Mouse (Mus musculus): ENCODE measurements around the gene Tmem119. TPM values are rescaled to one million over a fixed set of nuclear protein-coding genes. Genes with fewer than 3 reads are reported as not detected.

The Tmem119 gene
- polyA plus RNA-seq, 1 experiment from 2014 or later: 131 TPM

- DNase-seq (ENCODE audit: low spot score) (no peak), ATAC-seq (ENCODE audit: insufficient number of reproducible peaks, low FRiP score, low TSS enrichment, low read depth) (no peak)
- Histone ChIP-seq H3K4me1 (ENCODE audit: control insufficient read depth, insufficient read depth, low read length) (no peaks in the 10 kb centered on the region), H3K9ac (ENCODE audit: low read length) (no peak overlapping the region), H3K27me3 (ENCODE audit: control insufficient read depth, insufficient read depth, low read length) (no peaks in the 10 kb centered on the region), H3K4me2 (ENCODE audit: low read depth, severe bottlenecking) (no peak overlapping the region), H3K4me3 (ENCODE audit: low read depth, low read length) (no peak overlapping the region), H3K36me3 (ENCODE audit: control insufficient read depth, insufficient read depth, low read length) (peaks cover 6% of the 10 kb centered on the region; the same call in 1 of the 2 replicates), H3K27ac (replicated peaks; ENCODE audit: low read depth, low read length) (no peak overlapping the region), H3K9me3 (ENCODE audit: control insufficient read depth, low read length) (no peaks in the 10 kb centered on the region)
- WGBS: 92% methylated on average over 10 of the region's 10 CpGs
Measured at GRCm38 (mm10) chr5:113775585-113775984, 24.7 kb downstream of the Tmem119 start.

- peak overlapping the region; percentile 100 for H3K4me3 ChIP-seq (ENCODE audit: low read depth, low read length)
- no peaks in the 10 kb centered on the region for H3K9me3 ChIP-seq (ENCODE audit: control insufficient read depth, low read length)
- H3K4me1 ChIP-seq (ENCODE audit: control insufficient read depth, insufficient read depth, low read length): peaks cover 4% of the 10 kb centered on the region
- no peaks in the 10 kb centered on the region for H3K27me3 ChIP-seq (ENCODE audit: control insufficient read depth, insufficient read depth, low read length)
- no peak overlapping the region for H3K9ac ChIP-seq (ENCODE audit: low read length)
- H3K27ac ChIP-seq (replicated peaks; ENCODE audit: low read depth, low read length): no peak overlapping the region
- peak; percentile 96 for DNase-seq (ENCODE audit: low spot score)
- under 1% methylated on average over 7 of the region's 7 CpGs for WGBS
- H3K4me2 ChIP-seq (ENCODE audit: low read depth, severe bottlenecking): peak overlapping the region; percentile 80
- ATAC-seq (ENCODE audit: insufficient number of reproducible peaks, low FRiP score, low TSS enrichment, low read depth): no peak
- H3K36me3 ChIP-seq (ENCODE audit: control insufficient read depth, insufficient read depth, low read length): peaks cover 6% of the 10 kb centered on the region; the same call in 1 of the 2 replicates
Measured at GRCm38 (mm10) chr5:113773664-113774063, 26.7 kb downstream of the Tmem119 start.

GRCm38 (mm10) chr5:113772905-113773519 lies 27.3 kb downstream of the Tmem119 start:
- Histone ChIP-seq H3K27ac (replicated peaks; ENCODE audit: low read depth, low read length) (no peak overlapping the region), H3K36me3 (ENCODE audit: control insufficient read depth, insufficient read depth, low read length) (peaks cover 9% of the 10 kb centered on the region), H3K27me3 (ENCODE audit: control insufficient read depth, insufficient read depth, low read length) (no peaks in the 10 kb centered on the region), H3K4me2 (ENCODE audit: low read depth, severe bottlenecking) (peak overlapping the region; percentile 80), H3K4me3 (ENCODE audit: low read depth, low read length) (peak overlapping the region; percentile 100), H3K9me3 (ENCODE audit: control insufficient read depth, low read length) (no peaks in the 10 kb centered on the region), H3K4me1 (ENCODE audit: control insufficient read depth, insufficient read depth, low read length) (peaks cover 4% of the 10 kb centered on the region), H3K9ac (ENCODE audit: low read length) (peak overlapping the region; percentile 60)
- DNase-seq (ENCODE audit: low spot score): no peak
- WGBS: 2% methylated on average over 29 of the region's 38 CpGs
- ATAC-seq (ENCODE audit: insufficient number of reproducible peaks, low FRiP score, low TSS enrichment, low read depth): peak; percentile 27; the same call in 1 of the 2 replicates

GRCm38 (mm10) chr5:113772450-113772895 lies 27.8 kb downstream of the Tmem119 start, which contains the start of the genes Sart3 and Iscu:
Gene Sart3, minus strand, starts transcription at chr5:113772510.
Gene Iscu, plus strand, starts transcription at chr5:113772748.
- DNase-seq (ENCODE audit: low spot score) (peak; percentile 95), ATAC-seq (ENCODE audit: insufficient number of reproducible peaks, low FRiP score, low TSS enrichment, low read depth) (peak; percentile 80)
- no peaks in the 10 kb centered on the region for H3K27me3 ChIP-seq (ENCODE audit: control insufficient read depth, insufficient read depth, low read length)
- H3K36me3 ChIP-seq (ENCODE audit: control insufficient read depth, insufficient read depth, low read length): peaks cover 10% of the 10 kb centered on the region
- H3K27ac ChIP-seq (replicated peaks; ENCODE audit: low read depth, low read length): peak within 1 kb of the TSS; percentile 93
- peak within 1 kb of the TSS; percentile 97 for H3K9ac ChIP-seq (ENCODE audit: low read length)
- H3K4me2 ChIP-seq (ENCODE audit: low read depth, severe bottlenecking): peak within 1 kb of the TSS; percentile 80
- WGBS: under 1% methylated on average over 45 of the region's 49 CpGs
- H3K4me3 ChIP-seq (ENCODE audit: low read depth, low read length): peak within 1 kb of the TSS; percentile 100
- H3K9me3 ChIP-seq (ENCODE audit: control insufficient read depth, low read length): no peaks in the 10 kb centered on the region
- H3K4me1 ChIP-seq (ENCODE audit: control insufficient read depth, insufficient read depth, low read length): peaks cover 4% of the 10 kb centered on the region

DNA sequence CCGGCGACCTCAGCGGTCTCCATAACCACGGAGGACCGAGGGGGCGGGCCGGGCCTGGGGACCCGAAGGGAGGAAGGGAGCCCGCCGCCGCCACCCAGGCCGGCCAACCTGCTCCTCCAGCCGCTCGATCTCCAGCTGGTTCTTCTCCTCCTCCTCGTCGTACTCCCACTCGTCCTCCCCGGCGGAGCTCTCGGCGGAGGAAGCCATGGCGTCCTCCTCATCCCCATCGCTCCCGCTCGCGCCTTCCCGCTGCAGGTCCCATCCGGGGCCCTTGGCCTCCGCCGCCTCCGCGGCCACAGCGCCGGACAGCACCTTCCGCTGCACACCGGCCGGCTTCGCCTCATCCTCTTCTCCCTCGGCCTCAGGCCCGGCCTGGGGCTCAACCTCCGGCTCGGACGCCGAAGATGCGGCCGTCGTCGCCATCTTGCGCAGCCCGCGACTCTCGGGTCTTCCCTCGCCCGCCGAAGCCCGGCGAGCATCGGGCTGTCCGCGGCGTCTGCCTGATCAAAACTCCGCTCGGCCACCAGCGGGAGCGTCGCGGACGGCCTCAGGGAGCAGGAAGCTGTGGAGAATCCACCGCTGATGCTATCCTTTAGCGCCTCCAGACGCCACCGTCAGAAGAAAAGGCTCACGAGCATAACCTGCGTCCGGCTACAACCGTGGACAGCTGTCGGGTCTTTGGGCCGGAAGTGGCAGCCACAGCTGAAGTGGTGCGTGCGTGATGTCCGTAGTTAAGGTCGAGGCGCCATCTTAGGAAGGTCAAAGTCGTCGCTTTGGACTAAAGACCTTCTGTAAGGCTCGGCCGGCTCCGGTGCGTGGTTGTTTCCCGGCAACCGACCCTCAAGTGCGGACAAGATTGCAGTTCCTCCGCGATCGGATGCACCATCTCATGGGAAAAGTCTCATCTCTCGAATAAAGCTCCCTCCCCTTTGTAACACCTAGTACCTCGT lies 28.8 kb downstream of the Tmem119 start:
- Histone ChIP-seq H3K4me2 (ENCODE audit: low read depth, severe bottlenecking) (peak overlapping the region; percentile 80), H3K9ac (ENCODE audit: low read length) (peak overlapping the region; percentile 97), H3K27ac (replicated peaks; ENCODE audit: low read depth, low read length) (peak overlapping the region; percentile 93), H3K36me3 (ENCODE audit: control insufficient read depth, insufficient read depth, low read length) (peaks cover 10% of the 10 kb centered on the region), H3K27me3 (ENCODE audit: control insufficient read depth, insufficient read depth, low read length) (no peaks in the 10 kb centered on the region), H3K9me3 (ENCODE audit: control insufficient read depth, low read length) (no peaks in the 10 kb centered on the region), H3K4me3 (ENCODE audit: low read depth, low read length) (peak overlapping the region; percentile 100), H3K4me1 (ENCODE audit: control insufficient read depth, insufficient read depth, low read length) (peaks cover 4% of the 10 kb centered on the region)
- ATAC-seq (ENCODE audit: insufficient number of reproducible peaks, low FRiP score, low TSS enrichment, low read depth) (peak; percentile 60; the same call in 1 of the 2 replicates), DNase-seq (ENCODE audit: low spot score) (peak; percentile 88)
- WGBS: under 1% methylated on average over 94 of the region's 97 CpGs

DNA sequence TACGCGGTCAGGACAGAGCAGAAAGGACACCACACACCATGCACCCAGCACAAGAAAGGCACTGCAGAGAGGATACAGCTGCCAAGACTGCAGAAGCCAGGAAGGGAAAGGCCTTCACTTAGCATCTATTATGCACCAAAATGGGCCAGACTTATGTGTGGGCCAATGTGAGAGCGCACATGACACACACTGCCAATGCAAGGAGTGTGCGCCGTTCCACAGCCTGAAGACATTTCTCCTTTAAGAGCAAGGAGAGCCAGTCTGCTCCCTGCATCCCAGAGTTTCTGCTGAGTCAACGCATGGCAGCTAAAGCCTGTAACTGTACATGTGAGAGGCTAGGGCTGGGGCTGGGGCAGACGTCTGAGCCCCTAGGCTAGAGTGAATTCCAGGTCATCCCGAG lies 31.5 kb downstream of the Tmem119 start:
- 91% methylated on average over 8 of the region's 8 CpGs for WGBS
- Histone ChIP-seq H3K4me2 (ENCODE audit: low read depth, severe bottlenecking) (no peak overlapping the region), H3K27ac (replicated peaks; ENCODE audit: low read depth, low read length) (no peak overlapping the region), H3K9me3 (ENCODE audit: control insufficient read depth, low read length) (no peaks in the 10 kb centered on the region), H3K9ac (ENCODE audit: low read length) (no peak overlapping the region), H3K27me3 (ENCODE audit: control insufficient read depth, insufficient read depth, low read length) (no peaks in the 10 kb centered on the region), H3K36me3 (ENCODE audit: control insufficient read depth, insufficient read depth, low read length) (peaks cover 9% of the 10 kb centered on the region), H3K4me3 (ENCODE audit: low read depth, low read length) (no peak overlapping the region), H3K4me1 (ENCODE audit: control insufficient read depth, insufficient read depth, low read length) (peaks cover 4% of the 10 kb centered on the region)
- DNase-seq (ENCODE audit: low spot score) (no peak), ATAC-seq (ENCODE audit: insufficient number of reproducible peaks, low FRiP score, low TSS enrichment, low read depth) (no peak)

DNA sequence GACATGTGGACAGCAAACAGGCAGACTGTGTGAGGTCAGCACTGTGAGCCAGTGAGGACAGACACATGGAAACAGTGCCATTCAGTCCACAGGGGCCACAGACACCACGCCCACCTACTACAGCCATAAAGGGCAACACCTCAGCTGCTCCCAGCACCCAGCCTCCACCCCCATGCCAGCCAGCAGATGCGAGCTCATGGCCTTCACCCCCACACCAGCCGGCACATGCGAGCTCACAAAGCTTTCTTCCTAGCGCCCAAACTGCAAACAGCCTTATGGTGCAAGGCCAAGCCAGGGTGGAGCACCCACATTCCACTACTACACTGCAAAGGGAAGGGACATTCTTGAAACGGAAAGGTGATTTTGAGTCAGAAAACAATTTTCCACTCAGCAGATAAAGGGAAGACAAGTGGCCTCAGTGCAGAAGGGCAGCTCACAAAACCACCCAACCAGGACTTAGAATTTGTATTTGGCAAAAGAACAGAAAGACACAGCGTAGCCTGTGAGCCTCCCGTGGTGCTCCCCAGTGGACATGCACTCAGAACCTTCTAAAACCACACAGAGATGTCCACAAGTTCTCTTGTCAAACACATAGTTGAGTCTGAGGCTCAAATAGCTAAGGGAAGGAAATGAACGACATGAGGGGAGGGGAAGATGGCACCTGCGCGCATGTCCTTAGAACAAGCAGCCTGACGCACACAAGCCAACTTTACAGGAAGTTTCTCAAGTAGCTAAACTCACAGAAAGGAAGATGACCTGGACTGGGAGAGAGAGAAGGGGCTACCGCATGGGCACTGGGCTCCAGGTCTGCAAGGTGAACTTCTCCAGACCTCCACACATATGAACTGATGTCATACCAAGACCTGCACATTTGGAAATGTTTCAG lies 34.4 kb downstream of the Tmem119 start:
- H3K9ac ChIP-seq (ENCODE audit: low read length): no peak overlapping the region
- no peak for DNase-seq (ENCODE audit: low spot score)
- 92% methylated on average over 13 of the region's 13 CpGs for WGBS

More for the DNA sequence above, 34.4 kb downstream of the Tmem119 start:
- H3K9me3 ChIP-seq (ENCODE audit: control insufficient read depth, low read length): no peaks in the 10 kb centered on the region
- ATAC-seq (ENCODE audit: insufficient number of reproducible peaks, low FRiP score, low TSS enrichment, low read depth): no peak
- H3K4me3 ChIP-seq (ENCODE audit: low read depth, low read length): no peak overlapping the region
- no peak overlapping the region for H3K27ac ChIP-seq (replicated peaks; ENCODE audit: low read depth, low read length)
- no peak overlapping the region for H3K4me2 ChIP-seq (ENCODE audit: low read depth, severe bottlenecking)
- H3K4me1 ChIP-seq (ENCODE audit: control insufficient read depth, insufficient read depth, low read length): peaks cover 4% of the 10 kb centered on the region
- H3K36me3 ChIP-seq (ENCODE audit: control insufficient read depth, insufficient read depth, low read length): peaks cover 21% of the 10 kb centered on the region
- H3K27me3 ChIP-seq (ENCODE audit: control insufficient read depth, insufficient read depth, low read length): no peaks in the 10 kb centered on the region

Measured in limb, embryonic 11.5 days (tissue).